Mouse (Mus musculus): Measurements from ENCODE around the gene Neurl1b. TPM values are rescaled to one million over a fixed set of nuclear protein-coding genes. Genes with fewer than 3 reads are reported as not detected.

Neurl1b gene
- polyA plus RNA-seq, 1 experiment from 2014 or later, result 1.1 TPM

DNA sequence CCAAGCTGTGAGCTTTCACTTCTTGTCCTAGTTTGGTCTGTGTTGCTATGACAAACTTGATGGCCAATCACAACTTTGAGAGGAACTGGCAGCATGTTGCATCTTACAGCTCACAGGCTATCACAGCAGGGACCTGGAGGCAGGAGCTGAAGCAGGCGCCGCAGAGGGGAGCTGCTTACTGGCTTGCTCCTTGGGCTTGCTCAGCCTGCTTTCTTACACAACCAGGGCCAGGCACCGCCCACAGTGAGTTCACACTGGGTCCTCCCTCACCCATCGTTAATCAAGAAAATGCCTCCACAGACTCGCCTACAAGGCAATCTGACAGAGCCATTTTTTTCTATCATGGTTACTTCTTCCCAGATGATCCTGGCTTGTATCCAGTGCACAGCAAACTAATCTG, 72.6 kb downstream of the Neurl1b start:
- Histone ChIP-seq H3K27ac (replicated peaks) (no peak overlapping the region), H3K4me1 (replicated peaks; ENCODE audit: control insufficient read depth, insufficient read depth) (no peaks in the 10 kb centered on the region), H3K4me3 (ENCODE audit: low read depth, low read length) (no peak overlapping the region), H3K27me3 (ENCODE audit: control insufficient read depth, insufficient read depth, low read length) (no peaks in the 10 kb centered on the region), H3K36me3 (ENCODE audit: control insufficient read depth, insufficient read depth, low read length) (no peaks in the 10 kb centered on the region), H3K9me3 (ENCODE audit: control insufficient read depth, low read length) (no peaks in the 10 kb centered on the region), H3K9ac (ENCODE audit: low read length) (no peak overlapping the region), H3K4me2 (replicated peaks; ENCODE audit: low read depth) (no peak overlapping the region)
- DNase-seq (ENCODE audit: low spot score), result no peak
- TF ChIP-seq CTCF (IDR thresholded peaks at IDR 0.05; ENCODE audit: low read depth), result no peak
- no peak for TF ChIP-seq EP300 (optimal IDR thresholded peaks at IDR 0.05)
- 49% methylated on average over 5 of the region's 5 CpGs for WGBS
- peak; percentile 62; the same call in 1 of the 2 replicates for ATAC-seq (ENCODE audit: low FRiP score, low TSS enrichment)

DNA sequence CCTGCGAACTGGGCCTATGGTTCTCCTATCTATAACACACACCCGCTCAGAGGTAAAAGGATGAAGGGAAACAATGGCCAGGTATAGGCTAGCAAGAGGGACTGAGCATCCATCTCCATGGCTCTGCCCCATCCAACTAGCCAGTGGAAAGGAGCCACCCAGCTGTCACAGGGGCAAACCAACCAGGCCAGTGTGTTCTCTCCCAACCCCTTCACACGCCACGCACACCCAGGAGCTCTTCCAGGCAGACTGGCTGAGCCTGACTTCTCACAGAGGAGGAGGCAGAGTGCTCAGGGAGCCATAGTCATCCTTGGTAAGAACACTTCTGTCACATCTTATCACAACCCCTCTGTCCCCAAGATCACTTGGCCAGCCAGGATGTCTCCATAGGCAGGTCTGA, 73.3 kb downstream of the Neurl1b start:
- Histone ChIP-seq H3K4me2 (replicated peaks; ENCODE audit: low read depth) (no peak overlapping the region), H3K4me3 (ENCODE audit: low read depth, low read length) (no peak overlapping the region), H3K9ac (ENCODE audit: low read length) (no peak overlapping the region), H3K27ac (replicated peaks) (peak overlapping the region; percentile 1; the same call in 1 of the 2 replicates), H3K4me1 (replicated peaks; ENCODE audit: control insufficient read depth, insufficient read depth) (no peaks in the 10 kb centered on the region), H3K27me3 (ENCODE audit: control insufficient read depth, insufficient read depth, low read length) (no peaks in the 10 kb centered on the region), H3K36me3 (ENCODE audit: control insufficient read depth, insufficient read depth, low read length) (no peaks in the 10 kb centered on the region), H3K9me3 (ENCODE audit: control insufficient read depth, low read length) (no peaks in the 10 kb centered on the region)
- TF ChIP-seq CTCF (IDR thresholded peaks at IDR 0.05; ENCODE audit: low read depth) (no peak), EP300 (optimal IDR thresholded peaks at IDR 0.05) (no peak)
- DNase-seq (ENCODE audit: low spot score) (no peak), ATAC-seq (ENCODE audit: low FRiP score, low TSS enrichment) (no peak)
- WGBS, result 93% methylated on average over 4 of the region's 4 CpGs

DNA sequence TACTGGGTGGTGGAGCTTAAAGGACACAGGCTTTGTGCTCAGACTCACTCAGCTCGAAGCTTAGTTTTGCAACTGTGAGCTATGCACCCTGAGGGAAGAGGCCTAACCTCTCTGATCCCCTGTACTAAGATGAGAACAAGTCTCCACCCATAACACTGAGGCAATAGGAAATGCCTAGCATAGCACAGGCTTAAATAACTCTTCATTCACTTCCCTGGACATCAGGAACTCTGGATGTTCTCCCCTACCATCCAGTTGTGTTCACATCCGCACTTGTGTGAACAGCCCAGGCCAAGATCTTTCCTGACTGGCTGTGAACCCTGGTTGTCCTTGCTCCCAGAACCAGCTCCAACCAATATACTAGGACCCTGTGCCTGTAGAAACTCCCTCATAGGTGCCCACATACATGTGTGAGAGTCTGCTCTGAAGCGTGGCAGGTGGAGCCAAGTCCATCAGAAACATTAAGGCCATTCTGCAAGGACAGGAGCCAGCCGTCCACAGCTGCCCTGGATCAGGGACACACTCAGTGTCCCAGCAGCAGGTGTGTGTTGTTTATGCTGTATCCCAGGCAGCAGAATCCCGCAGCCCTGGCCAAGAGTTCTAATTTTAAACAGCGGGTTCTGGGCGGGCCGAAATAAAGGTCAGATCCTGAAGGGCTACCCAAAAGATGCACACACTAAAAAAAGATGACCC, 74.2 kb downstream of the Neurl1b start:
- WGBS, result 48% methylated on average over 8 of the region's 8 CpGs
- TF ChIP-seq CTCF (IDR thresholded peaks at IDR 0.05; ENCODE audit: low read depth) (no peak), EP300 (optimal IDR thresholded peaks at IDR 0.05) (no peak)
- no peaks in the 10 kb centered on the region for H3K36me3 ChIP-seq (ENCODE audit: control insufficient read depth, insufficient read depth, low read length)
- no peaks in the 10 kb centered on the region for H3K27me3 ChIP-seq (ENCODE audit: control insufficient read depth, insufficient read depth, low read length)
- no peak for DNase-seq (ENCODE audit: low spot score)
- H3K4me1 ChIP-seq (replicated peaks; ENCODE audit: control insufficient read depth, insufficient read depth), result no peaks in the 10 kb centered on the region
- ATAC-seq (ENCODE audit: low FRiP score, low TSS enrichment), result peak; percentile 49; the same call in 1 of the 2 replicates
- H3K9ac ChIP-seq (ENCODE audit: low read length), result no peak overlapping the region
- H3K4me2 ChIP-seq (replicated peaks; ENCODE audit: low read depth), result no peak overlapping the region
- no peak overlapping the region for H3K4me3 ChIP-seq (ENCODE audit: low read depth, low read length)
- no peaks in the 10 kb centered on the region for H3K9me3 ChIP-seq (ENCODE audit: control insufficient read depth, low read length)
- peak overlapping the region; percentile 49 for H3K27ac ChIP-seq (replicated peaks)

DNA sequence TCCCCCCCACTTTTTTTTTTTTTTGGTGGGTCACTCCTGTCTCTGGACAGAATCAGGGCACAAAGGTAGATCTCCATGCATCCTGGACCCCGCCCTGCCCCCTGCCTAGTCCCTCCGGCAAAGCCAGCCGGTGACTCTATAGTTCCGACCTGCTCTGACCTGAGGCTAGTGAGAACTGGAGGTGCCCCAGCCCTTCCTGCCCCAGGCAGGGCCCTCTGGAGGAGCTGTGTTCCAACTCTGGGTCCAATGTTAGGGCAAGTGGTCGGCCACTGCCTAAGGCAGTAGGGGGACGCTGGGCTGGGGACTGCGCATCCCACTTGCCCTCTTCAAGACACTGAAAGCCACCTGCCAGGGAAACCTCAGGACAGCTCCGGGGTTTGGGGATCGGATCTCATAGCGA, 75.4 kb downstream of the Neurl1b start:
- Histone ChIP-seq H3K4me1 (replicated peaks; ENCODE audit: control insufficient read depth, insufficient read depth) (no peaks in the 10 kb centered on the region), H3K4me2 (replicated peaks; ENCODE audit: low read depth) (no peak overlapping the region), H3K27me3 (ENCODE audit: control insufficient read depth, insufficient read depth, low read length) (no peaks in the 10 kb centered on the region), H3K27ac (replicated peaks) (no peak overlapping the region), H3K9me3 (ENCODE audit: control insufficient read depth, low read length) (no peaks in the 10 kb centered on the region), H3K4me3 (ENCODE audit: low read depth, low read length) (no peak overlapping the region), H3K36me3 (ENCODE audit: control insufficient read depth, insufficient read depth, low read length) (no peaks in the 10 kb centered on the region), H3K9ac (ENCODE audit: low read length) (no peak overlapping the region)
- WGBS, result 86% methylated on average over 10 of the region's 10 CpGs
- DNase-seq (ENCODE audit: low spot score) (no peak), ATAC-seq (ENCODE audit: low FRiP score, low TSS enrichment) (no peak)
- TF ChIP-seq CTCF (IDR thresholded peaks at IDR 0.05; ENCODE audit: low read depth) (no peak), EP300 (optimal IDR thresholded peaks at IDR 0.05) (no peak)

DNA sequence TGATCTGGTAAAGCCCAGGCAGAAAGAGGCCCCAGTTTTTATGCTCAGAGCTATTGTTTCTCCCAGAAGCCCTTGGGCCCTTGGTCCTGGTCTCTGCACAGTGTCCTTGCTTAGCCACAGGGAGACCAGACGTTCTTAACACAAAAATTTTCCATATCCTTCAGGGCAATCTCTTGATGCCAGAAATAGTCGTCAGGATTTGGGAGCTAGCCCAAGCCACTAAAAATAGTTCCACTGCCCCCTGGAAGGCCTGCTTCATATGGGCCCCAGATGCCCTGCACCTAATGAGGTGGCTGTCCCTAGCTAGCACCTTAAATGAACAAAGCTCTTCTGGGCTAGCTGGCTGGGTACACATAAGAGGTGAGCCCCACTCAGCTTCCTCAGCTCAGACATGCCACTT, 76.3 kb downstream of the Neurl1b start:
- H3K9ac ChIP-seq (ENCODE audit: low read length), result no peak overlapping the region
- H3K4me2 ChIP-seq (replicated peaks; ENCODE audit: low read depth), result no peak overlapping the region
- 0 out of 2 replicates have a peak overlapping the region, but pooled peaks have one; percentile 8 for H3K27ac ChIP-seq (replicated peaks)
- no peak for ATAC-seq (ENCODE audit: low FRiP score, low TSS enrichment)
- H3K9me3 ChIP-seq (ENCODE audit: control insufficient read depth, low read length), result no peaks in the 10 kb centered on the region
- no peaks in the 10 kb centered on the region for H3K4me1 ChIP-seq (replicated peaks; ENCODE audit: control insufficient read depth, insufficient read depth)
- WGBS, result 57% methylated on average over 2 of the region's 2 CpGs
- no peaks in the 10 kb centered on the region for H3K27me3 ChIP-seq (ENCODE audit: control insufficient read depth, insufficient read depth, low read length)
- TF ChIP-seq EP300 (optimal IDR thresholded peaks at IDR 0.05) (no peak), CTCF (IDR thresholded peaks at IDR 0.05; ENCODE audit: low read depth) (no peak)
- no peak overlapping the region for H3K4me3 ChIP-seq (ENCODE audit: low read depth, low read length)
- no peak for DNase-seq (ENCODE audit: low spot score)
- H3K36me3 ChIP-seq (ENCODE audit: control insufficient read depth, insufficient read depth, low read length), result no peaks in the 10 kb centered on the region

- DNase-seq (ENCODE audit: low spot score), result no peak
- Histone ChIP-seq H3K27ac (replicated peaks) (no peak overlapping the region), H3K4me3 (ENCODE audit: low read depth, low read length) (no peak overlapping the region), H3K36me3 (ENCODE audit: control insufficient read depth, insufficient read depth, low read length) (no peaks in the 10 kb centered on the region), H3K9ac (ENCODE audit: low read length) (no peak overlapping the region), H3K4me2 (replicated peaks; ENCODE audit: low read depth) (no peak overlapping the region), H3K4me1 (replicated peaks; ENCODE audit: control insufficient read depth, insufficient read depth) (no peaks in the 10 kb centered on the region), H3K27me3 (ENCODE audit: control insufficient read depth, insufficient read depth, low read length) (no peaks in the 10 kb centered on the region), H3K9me3 (ENCODE audit: control insufficient read depth, low read length) (no peaks in the 10 kb centered on the region)
- TF ChIP-seq EP300 (optimal IDR thresholded peaks at IDR 0.05) (no peak), CTCF (IDR thresholded peaks at IDR 0.05; ENCODE audit: low read depth) (no peak)
- WGBS, result 84% methylated on average over 3 of the region's 3 CpGs
- no peak for ATAC-seq (ENCODE audit: low FRiP score, low TSS enrichment)
Measured at GRCm38 (mm10) chr17:26492246-26492645, 77.6 kb downstream of the Neurl1b start.

All from stomach, postnatal 0 days (tissue).